Comparison of ENCODE assay signal across 8 mouse cellular contexts in genomic region chr8:70353194-70353817, GRCm38 (mm10). TPM values are rescaled to one million over a fixed set of nuclear protein-coding genes. Genes with fewer than 3 reads are reported as not detected.
DNase-seq lines count a peak whose midpoint lies in the region; ATAC-seq and TF ChIP-seq lines count a peak whose summit lies in the region.

Gene Upf1 (minus strand): TSS chr8:70353278.

- H3K9ac ChIP-seq in hindbrain, postnatal 0 days (replicated peaks; ENCODE audit: low read length), result peak within 1 kb of the TSS; percentile 97

- intact Hi-C loops in gastrocnemius, adult 2 months (cut with DNase I), result no loop called here
- intact Hi-C loops in left cerebral cortex, adult 2 months (cut with DNase I), result loop anchor here (5.0 to 10.0 kb wide), 2 partner anchors 64 to 151 kb away; partner anchors contain the start of gene Rex1bd

- peak within 1 kb of the TSS; percentile 100 for H3K4me2 ChIP-seq in hindbrain, postnatal 0 days (ENCODE audit: low read depth, low read length)

- under 1% methylated on average over 68 of the region's 69 CpGs for WGBS in hindbrain, postnatal 0 days

- ATAC-seq in common myeloid progenitor, adult 5-6 weeks (replicated peaks; ENCODE audit: low read depth, poor library complexity, severe bottlenecking), result peak; percentile 84
- ATAC-seq in hindbrain, postnatal 0 days, result peak; percentile 89
- ATAC-seq in megakaryocyte, adult 5-6 weeks (ENCODE audit: poor library complexity, severe bottlenecking), result peak; percentile 92

- DNase-seq in ZHBTc4 (ENCODE audit: low read depth, low spot score), result peak; percentile 100
- DNase-seq in gastrocnemius, adult 2 months, result peak; percentile 100
- peak; percentile 100 for DNase-seq in hindbrain, postnatal 0 days (ENCODE audit: low spot score)
- peak; percentile 100 for DNase-seq in left cerebral cortex, adult 2 months (ENCODE audit: extremely low spot score in 1 of 2, low spot score in 2 of 2)
- peak; percentile 97 to 99 for DNase-seq in right cerebral cortex, adult 2 months (ENCODE audit: low spot score in 2 of 2)
- peak; percentile 99 for DNase-seq in urinary bladder, postnatal 14 days (ENCODE audit: low spot score)

- H3K9me3 ChIP-seq in hindbrain, postnatal 0 days (ENCODE audit: low read length), result no peaks in the 10 kb centered on the region

- H3K27ac ChIP-seq in gastrocnemius, adult 2 months, result peak within 1 kb of the TSS; percentile 90
- peak within 1 kb of the TSS; percentile 93 for H3K27ac ChIP-seq in hindbrain, postnatal 0 days
- H3K27ac ChIP-seq in left cerebral cortex, adult 2 months, result peak within 1 kb of the TSS; percentile 90

- H3K4me3 ChIP-seq in gastrocnemius, adult 2 months, result peak within 1 kb of the TSS; percentile 98
- H3K4me3 ChIP-seq in hindbrain, postnatal 0 days (ENCODE audit: low read length), result peak within 1 kb of the TSS; percentile 100
- peak within 1 kb of the TSS; percentile 87 for H3K4me3 ChIP-seq in left cerebral cortex, adult 2 months

- TF ChIP-seq CTCF in gastrocnemius, adult 2 months (IDR thresholded peaks at IDR 0.05), result no peak
- no peak for TF ChIP-seq CTCF in hindbrain, postnatal 0 days (IDR thresholded peaks at IDR 0.05; ENCODE audit: low read depth)
- no peak for TF ChIP-seq CTCF in left cerebral cortex, adult 2 months (IDR thresholded peaks at IDR 0.05)

- no peaks in the 10 kb centered on the region for H3K27me3 ChIP-seq in hindbrain, postnatal 0 days (ENCODE audit: insufficient read depth, low read length)

- H3K4me1 ChIP-seq in hindbrain, postnatal 0 days (ENCODE audit: insufficient read depth, low read length), result peaks cover 22% of the 10 kb centered on the region

- 0 out of 2 replicates have a peak, but pooled peaks cover 5% of the 10 kb centered on the region for H3K36me3 ChIP-seq in hindbrain, postnatal 0 days (ENCODE audit: insufficient read depth, low read length)

RNA-seq across cellular contexts. Expression of gene Upf1, which starts in this region (rescaled TPM):
- total RNA-seq in common myeloid progenitor, adult 5-6 weeks (2017), result 31.9 and 36.7 TPM in 2 replicates
- 10 to 100 TPM; 28.1 to 35.1 TPM for total RNA-seq in gastrocnemius, adult 2 months (2021)
- 40.4 and 48.4 TPM in 2 replicates for total RNA-seq in hindbrain, postnatal 0 days (2014; rRNA removed)
- polyA plus RNA-seq in hindbrain, postnatal 0 days (2015; fragmentation: Nextera tagmentation; extraction: Ambion mirVana), result 8.6 and 10.3 TPM in 2 replicates
- total RNA-seq in left cerebral cortex, adult 2 months (2021), result 10 to 100 TPM; 66.0 to 70.0 TPM
- 10.9 and 11.7 TPM in 2 replicates for total RNA-seq in megakaryocyte, adult 5-6 weeks (2015)
- 24.4 and 30.7 TPM in 2 replicates for total RNA-seq in megakaryocyte, adult 5-6 weeks (2017)

Comparison
In these comparisons a context has a peak if more than half of its experiments do, and no peak if none do; other contexts are left out.
1. Peak in every context shown above with its lines: DNase-seq, ATAC-seq, H3K4me3 ChIP-seq and H3K27ac ChIP-seq.